Mouse (Mus musculus): ENCODE measurements around the gene Zfp92. TPM values are rescaled to one million over a fixed set of nuclear protein-coding genes. Genes with fewer than 3 reads are reported as not detected.

Zfp92 gene
- total RNA-seq (2023) = not detected

DNA sequence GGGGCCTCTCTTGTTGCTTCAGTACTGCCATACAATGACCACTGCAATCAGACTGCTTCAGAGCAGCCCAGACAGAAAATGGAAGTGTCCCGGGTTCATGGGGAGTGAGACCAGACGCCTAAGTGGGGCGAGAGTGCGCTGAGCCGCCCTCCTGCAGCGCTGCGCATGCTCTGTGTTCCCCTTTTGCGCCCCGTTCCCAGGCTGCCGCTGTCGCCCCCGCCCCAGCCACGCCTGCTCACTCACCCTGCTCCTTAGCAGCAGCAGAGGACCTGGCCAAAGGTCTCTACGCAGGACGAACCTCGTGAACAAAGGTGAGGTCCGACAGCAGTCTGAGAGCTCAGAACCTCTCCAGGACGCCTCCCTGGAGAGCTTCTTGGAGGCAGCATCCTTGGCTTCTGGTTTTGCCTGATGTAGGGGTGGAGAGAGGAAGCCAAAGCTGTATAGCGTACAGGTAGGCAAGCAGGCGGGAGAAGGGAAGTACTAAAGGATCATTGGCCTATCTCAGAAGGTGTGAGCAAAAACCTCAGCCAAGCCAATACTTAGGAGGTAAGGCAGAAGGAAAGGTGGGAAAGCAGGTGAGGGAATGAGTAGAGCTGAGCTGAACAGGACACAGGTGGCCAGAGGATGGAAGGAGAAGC lies at the start of gene Zfp92:
TSS of gene Zfp92 (plus strand) at position 217 of the 638 bp plus-strand sequence.

GRCm38 (mm10) chrX:73398636-73399035 lies 12.3 kb upstream of the Zfp92 start, which contains the start of gene Gm18336:
Gm18336 (minus strand) TSS chrX:73398736.

GRCm38 (mm10) chrX:73435252-73435651 lies 24.4 kb downstream of the Zfp92 start, which contains the start of gene Trex2:
Trex2 (minus strand) TSS chrX:73435344.

DNA sequence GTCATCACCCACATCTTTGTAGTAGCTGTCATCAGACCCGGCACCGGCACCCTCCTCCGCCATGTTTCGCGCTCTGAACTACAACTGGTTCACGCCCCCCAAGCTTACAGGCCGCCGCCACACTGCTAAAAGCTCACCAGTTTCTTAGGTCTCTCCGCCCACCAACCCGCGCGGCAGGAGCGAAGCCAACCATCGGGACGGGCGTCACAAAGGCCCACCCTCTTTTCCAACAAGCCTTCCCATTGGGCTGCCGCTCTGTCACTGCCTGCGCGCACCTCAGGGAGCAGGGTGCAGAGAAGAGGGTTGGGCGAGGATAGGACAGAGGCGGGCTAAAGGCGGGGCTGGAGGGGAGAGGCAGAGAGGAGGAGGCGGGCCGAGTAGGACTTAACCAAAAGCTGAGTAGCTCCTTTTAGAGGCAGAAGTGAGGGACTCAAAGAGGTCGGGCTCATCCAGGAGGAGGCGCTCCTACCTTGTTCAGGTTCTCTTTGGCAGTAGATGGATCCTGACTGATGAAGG lies 48.0 kb downstream of the Zfp92 start, which contains the start of gene Haus7:
TSS of gene Haus7 (minus strand) at position 168 of the 516 bp plus-strand sequence.

Other genes starting within 250 kb of the Zfp92 start
- gene Spin2d, start 234.1 kb upstream of the Zfp92 start, total RNA-seq (2023) = not detected
- 10 to 100 TPM in 1 of 2 experiments, 1 to 10 TPM in 1; 5.9 to 24.8 TPM for gene Xlr3b, start 218.9 kb upstream of the Zfp92 start, total RNA-seq (2023)
- gene Xlr4b, start 196.8 kb upstream of the Zfp92 start, total RNA-seq (2023) = 10 to 100 TPM; 21.7 to 36.8 TPM
- 10 to 100 TPM; 11.0 to 12.9 TPM for gene F8a, start 182.8 kb upstream of the Zfp92 start, total RNA-seq (2023)
- 10 to 100 TPM in 1 of 2 experiments, 1 to 10 TPM in 1; 3.9 to 15.2 TPM for gene Xlr4c, start 168.0 kb upstream of the Zfp92 start, total RNA-seq (2023)
- not detected for gene Xlr3c, start 145.7 kb upstream of the Zfp92 start, total RNA-seq (2023)
- not detected for gene Xlr5a, start 118.1 kb upstream of the Zfp92 start, total RNA-seq (2023)
- gene Xlr5c, start 118.1 kb upstream of the Zfp92 start, total RNA-seq (2023) = not detected
- gene Gm45015, start 74.3 kb upstream of the Zfp92 start, total RNA-seq (2023) = not detected
- 10 to 100 TPM; 33.6 to 35.4 TPM for gene Zfp275, start 68.5 kb upstream of the Zfp92 start, total RNA-seq (2023)
- not detected for gene Gm18336, start 12.4 kb upstream of the Zfp92 start, total RNA-seq (2023)
- gene Trex2, start 24.2 kb downstream of the Zfp92 start, total RNA-seq (2023) = not detected
- 10 to 100 TPM; 20.0 to 20.1 TPM for gene Haus7, start 47.9 kb downstream of the Zfp92 start, total RNA-seq (2023)
- gene Bgn, start 72.5 kb downstream of the Zfp92 start, total RNA-seq (2023) = not detected
- not detected for gene Atp2b3, start 92.0 kb downstream of the Zfp92 start, total RNA-seq (2023)
- not detected for gene Dusp9, start 228.3 kb downstream of the Zfp92 start, total RNA-seq (2023)
- under 1 TPM in 1 of 2 experiments, not detected in 1; 0.71 TPM for gene Pnck, start 249.0 kb downstream of the Zfp92 start, total RNA-seq (2023)

Data from B cell, adult 67 days (primary cell).